Mouse (Mus musculus) embryonic fibroblast, embryonic 13.5 days (primary cell): Measurements from ENCODE around the gene Dpm2.

Experiments used
- CTCF ChIP-seq: IDR thresholded peaks from 2 replicates; pipeline ENCODE4 v1.5.1; 2011; ENCODE audit warnings: mild to moderate bottlenecking, control low read depth, low read length, moderate library complexity, borderline replicate concordance; ENCODE audit not compliant: insufficient read depth
- POLR2A ChIP-seq: IDR thresholded peaks from 2 replicates; pipeline ENCODE4 v1.6.1; 2011; ENCODE audit warnings: low read depth, mild to moderate bottlenecking, control low read depth, low read length, moderate library complexity

DNA sequence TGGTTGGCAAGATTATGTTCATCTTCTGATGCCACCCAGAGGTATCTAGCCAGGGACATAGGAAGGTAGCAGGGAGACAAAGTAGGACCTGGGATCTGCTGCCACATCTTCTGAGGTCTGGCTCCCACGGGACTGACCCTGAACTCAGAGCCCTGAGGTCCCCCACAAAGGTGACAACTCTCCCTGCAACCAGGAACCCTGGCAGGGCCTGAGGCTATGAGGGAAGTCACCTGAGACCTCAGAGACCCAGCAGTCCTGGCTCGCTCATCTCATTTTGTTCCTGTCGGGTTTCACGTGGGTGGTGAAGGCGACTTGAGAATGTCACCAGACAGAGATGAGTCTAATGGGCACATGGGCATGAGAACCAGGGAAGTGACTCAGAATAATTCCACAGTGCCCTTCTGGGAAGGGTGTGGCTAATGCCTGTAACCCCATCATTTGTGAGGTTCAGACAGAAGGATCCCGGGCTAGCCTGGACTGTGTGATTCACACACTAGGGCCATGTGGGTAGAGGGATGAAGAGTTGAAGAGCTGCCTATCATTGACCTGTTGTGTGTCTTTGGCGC, 14.6 kb downstream of the Dpm2 start:
- no peak for TF ChIP-seq POLR2A
- no peak for TF ChIP-seq CTCF
